Mouse (Mus musculus): ENCODE data around the gene Gm4756. TPM values are rescaled to one million over a fixed set of nuclear protein-coding genes. Genes with fewer than 3 reads are reported as not detected.
A peak's percentile ranks its signal among the peaks of the same experiment; 100 is the strongest.

The Gm4756 gene
- polyA plus RNA-seq, 1 experiment: not detected

GRCm38 (mm10) chr12:72667868-72668469 lies 18.5 kb upstream of the Gm4756 start:
- Histone ChIP-seq H3K27me3 (ENCODE audit: control insufficient read depth, insufficient read depth, low read length) (no peaks in the 10 kb centered on the region), H3K27ac (ENCODE audit: control insufficient read depth, insufficient read depth, low read depth, low read length) (no peak overlapping the region), H3K36me3 (ENCODE audit: control insufficient read depth, insufficient read depth, low read length) (no peaks in the 10 kb centered on the region), H3K4me3 (ENCODE audit: control insufficient read depth, low read depth, low read length) (no peak overlapping the region), H3K4me1 (ENCODE audit: control insufficient read depth, insufficient read depth, low read length) (peaks cover 2% of the 10 kb centered on the region; the same call in 1 of the 2 replicates)
- no peak for TF ChIP-seq CTCF (IDR thresholded peaks at IDR 0.05; ENCODE audit: control insufficient read depth, insufficient read depth, insufficient replicate concordance, low read depth, low read length)
- no peak for TF ChIP-seq POLR2A (IDR thresholded peaks at IDR 0.05; ENCODE audit: control insufficient read depth, low read depth, low read length)

GRCm38 (mm10) chr12:72666015-72666414 lies 16.6 kb upstream of the Gm4756 start:
- peak overlapping the region; percentile 8; the same call in 1 of the 2 replicates for H3K27ac ChIP-seq (ENCODE audit: control insufficient read depth, insufficient read depth, low read depth, low read length)
- TF ChIP-seq CTCF (IDR thresholded peaks at IDR 0.05; ENCODE audit: control insufficient read depth, insufficient read depth, insufficient replicate concordance, low read depth, low read length) (no peak), POLR2A (IDR thresholded peaks at IDR 0.05; ENCODE audit: control insufficient read depth, low read depth, low read length) (no peak)
- H3K4me1 ChIP-seq (ENCODE audit: control insufficient read depth, insufficient read depth, low read length): peaks cover 2% of the 10 kb centered on the region; the same call in 1 of the 2 replicates
- no peaks in the 10 kb centered on the region for H3K27me3 ChIP-seq (ENCODE audit: control insufficient read depth, insufficient read depth, low read length)
- H3K36me3 ChIP-seq (ENCODE audit: control insufficient read depth, insufficient read depth, low read length): no peaks in the 10 kb centered on the region
- no peak overlapping the region for H3K4me3 ChIP-seq (ENCODE audit: control insufficient read depth, low read depth, low read length)

- peak; percentile 68 for TF ChIP-seq POLR2A (IDR thresholded peaks at IDR 0.05; ENCODE audit: control insufficient read depth, low read depth, low read length)
- no peak for TF ChIP-seq CTCF (IDR thresholded peaks at IDR 0.05; ENCODE audit: control insufficient read depth, insufficient read depth, insufficient replicate concordance, low read depth, low read length)
- Histone ChIP-seq H3K27ac (ENCODE audit: control insufficient read depth, insufficient read depth, low read depth, low read length) (peak within 1 kb of the TSS; percentile 76), H3K27me3 (ENCODE audit: control insufficient read depth, insufficient read depth, low read length) (no peaks in the 10 kb centered on the region), H3K36me3 (ENCODE audit: control insufficient read depth, insufficient read depth, low read length) (no peaks in the 10 kb centered on the region), H3K4me1 (ENCODE audit: control insufficient read depth, insufficient read depth, low read length) (peaks cover 2% of the 10 kb centered on the region; the same call in 1 of the 2 replicates), H3K4me3 (ENCODE audit: control insufficient read depth, low read depth, low read length) (peak within 1 kb of the TSS; percentile 58)
These were observed 15.4 kb upstream of the Gm4756 start, which contains the start of gene Dhrs7 for GRCm38 (mm10) chr12:72664735-72665337. TSS of gene Dhrs7 (minus strand) at chr12:72664909.

- Histone ChIP-seq H3K27me3 (ENCODE audit: control insufficient read depth, insufficient read depth, low read length) (no peaks in the 10 kb centered on the region), H3K36me3 (ENCODE audit: control insufficient read depth, insufficient read depth, low read length) (no peaks in the 10 kb centered on the region), H3K4me3 (ENCODE audit: control insufficient read depth, low read depth, low read length) (peak overlapping the region; percentile 58), H3K27ac (ENCODE audit: control insufficient read depth, insufficient read depth, low read depth, low read length) (peak overlapping the region; percentile 26; the same call in 1 of the 2 replicates), H3K4me1 (ENCODE audit: control insufficient read depth, insufficient read depth, low read length) (peaks cover 2% of the 10 kb centered on the region; the same call in 1 of the 2 replicates)
- TF ChIP-seq POLR2A (IDR thresholded peaks at IDR 0.05; ENCODE audit: control insufficient read depth, low read depth, low read length) (no peak), CTCF (IDR thresholded peaks at IDR 0.05; ENCODE audit: control insufficient read depth, insufficient read depth, insufficient replicate concordance, low read depth, low read length) (no peak)
These were observed 14.7 kb upstream of the Gm4756 start for GRCm38 (mm10) chr12:72664020-72664734.

GRCm38 (mm10) chr12:72655775-72656174 lies 6.3 kb upstream of the Gm4756 start:
- Histone ChIP-seq H3K36me3 (ENCODE audit: control insufficient read depth, insufficient read depth, low read length) (no peaks in the 10 kb centered on the region), H3K27me3 (ENCODE audit: control insufficient read depth, insufficient read depth, low read length) (no peaks in the 10 kb centered on the region), H3K27ac (ENCODE audit: control insufficient read depth, insufficient read depth, low read depth, low read length) (no peak overlapping the region), H3K4me1 (ENCODE audit: control insufficient read depth, insufficient read depth, low read length) (no peaks in the 10 kb centered on the region), H3K4me3 (ENCODE audit: control insufficient read depth, low read depth, low read length) (no peak overlapping the region)
- TF ChIP-seq POLR2A (IDR thresholded peaks at IDR 0.05; ENCODE audit: control insufficient read depth, low read depth, low read length) (no peak), CTCF (IDR thresholded peaks at IDR 0.05; ENCODE audit: control insufficient read depth, insufficient read depth, insufficient replicate concordance, low read depth, low read length) (no peak)

GRCm38 (mm10) chr12:72654698-72655097 lies 5.2 kb upstream of the Gm4756 start:
- H3K4me1 ChIP-seq (ENCODE audit: control insufficient read depth, insufficient read depth, low read length): no peaks in the 10 kb centered on the region
- no peaks in the 10 kb centered on the region for H3K27me3 ChIP-seq (ENCODE audit: control insufficient read depth, insufficient read depth, low read length)
- no peak overlapping the region for H3K27ac ChIP-seq (ENCODE audit: control insufficient read depth, insufficient read depth, low read depth, low read length)
- H3K4me3 ChIP-seq (ENCODE audit: control insufficient read depth, low read depth, low read length): no peak overlapping the region
- no peaks in the 10 kb centered on the region for H3K36me3 ChIP-seq (ENCODE audit: control insufficient read depth, insufficient read depth, low read length)
- no peak for TF ChIP-seq POLR2A (IDR thresholded peaks at IDR 0.05; ENCODE audit: control insufficient read depth, low read depth, low read length)
- TF ChIP-seq CTCF (IDR thresholded peaks at IDR 0.05; ENCODE audit: control insufficient read depth, insufficient read depth, insufficient replicate concordance, low read depth, low read length): no peak

- no peak for TF ChIP-seq CTCF (IDR thresholded peaks at IDR 0.05; ENCODE audit: control insufficient read depth, insufficient read depth, insufficient replicate concordance, low read depth, low read length)
- no peak for TF ChIP-seq POLR2A (IDR thresholded peaks at IDR 0.05; ENCODE audit: control insufficient read depth, low read depth, low read length)
- Histone ChIP-seq H3K36me3 (ENCODE audit: control insufficient read depth, insufficient read depth, low read length) (no peaks in the 10 kb centered on the region), H3K4me1 (ENCODE audit: control insufficient read depth, insufficient read depth, low read length) (0 out of 2 replicates have a peak, but pooled peaks cover 2% of the 10 kb centered on the region), H3K4me3 (ENCODE audit: control insufficient read depth, low read depth, low read length) (no peak overlapping the region; the same call in 1 of the 2 replicates), H3K27me3 (ENCODE audit: control insufficient read depth, insufficient read depth, low read length) (no peaks in the 10 kb centered on the region), H3K27ac (ENCODE audit: control insufficient read depth, insufficient read depth, low read depth, low read length) (no peak overlapping the region)
These were observed 540 bp downstream of the Gm4756 start for GRCm38 (mm10) chr12:72648921-72649320.

All from testis, adult 2 months (tissue).